Mouse (Mus musculus): ENCODE measurements around the gene Ap1s2. TPM values are rescaled to one million over a fixed set of nuclear protein-coding genes. Genes with fewer than 3 reads are reported as not detected.

Gene Ap1s2
- polyA plus RNA-seq, 1 experiment from 2014 or later = 69.3 TPM

- no peak overlapping the region for H3K4me2 ChIP-seq (replicated peaks)
- H3K9ac ChIP-seq (replicated peaks) = no peak overlapping the region
- no peak for ATAC-seq
Observed at GRCm38 (mm10) chrX:163981500-163981899, 72.7 kb downstream of the Ap1s2 start.

GRCm38 (mm10) chrX:163982129-163982528, 73.3 kb downstream of the Ap1s2 start:
- no peak overlapping the region for H3K4me2 ChIP-seq (replicated peaks)
- WGBS = 84% methylated on average over 6 of the region's 6 CpGs
- no peak for ATAC-seq
- H3K27me3 ChIP-seq = peaks cover 3% of the 10 kb centered on the region; the same call in 1 of the 2 replicates
- no peak overlapping the region for H3K27ac ChIP-seq
- no peaks in the 10 kb centered on the region for H3K4me1 ChIP-seq (replicated peaks)
- no peaks in the 10 kb centered on the region for H3K9me3 ChIP-seq
- no peak overlapping the region for H3K4me3 ChIP-seq (replicated peaks)
- H3K36me3 ChIP-seq = no peaks in the 10 kb centered on the region
- no peak overlapping the region for H3K9ac ChIP-seq (replicated peaks)

More at GRCm38 (mm10) chrX:163981500-163981899, 72.7 kb downstream of the Ap1s2 start:
- Histone ChIP-seq H3K27ac (no peak overlapping the region), H3K4me1 (replicated peaks) (no peaks in the 10 kb centered on the region), H3K27me3 (peaks cover 3% of the 10 kb centered on the region; the same call in 1 of the 2 replicates), H3K36me3 (no peaks in the 10 kb centered on the region), H3K4me3 (replicated peaks) (no peak overlapping the region), H3K9me3 (no peaks in the 10 kb centered on the region)
- 48% methylated on average over 4 of the region's 4 CpGs for WGBS

Other genes starting within 250 kb of the Ap1s2 start
- gene Rnf138rt1, start 147.7 kb upstream of the Ap1s2 start, polyA plus RNA-seq (2015; fragmentation: Nextera tagmentation; extraction: Ambion mirVana) = 1.9 and 2.2 TPM in 2 replicates
- 53.1 and 56.7 TPM in 2 replicates for gene Zrsr2, start 49.6 kb downstream of the Ap1s2 start, polyA plus RNA-seq (2015; fragmentation: Nextera tagmentation; extraction: Ambion mirVana)
- gene Car5b, start 119.0 kb downstream of the Ap1s2 start, polyA plus RNA-seq (2015; fragmentation: Nextera tagmentation; extraction: Ambion mirVana) = 0.30 and 0.31 TPM in 2 replicates
- 27.1 and 30.4 TPM in 2 replicates for gene Siah1b, start 167.5 kb downstream of the Ap1s2 start, polyA plus RNA-seq (2015; fragmentation: Nextera tagmentation; extraction: Ambion mirVana)
- gene Cltrn, start 179.8 kb downstream of the Ap1s2 start, polyA plus RNA-seq (2015; fragmentation: Nextera tagmentation; extraction: Ambion mirVana) = not detected in 2 replicates
- 0.05 and 0.18 TPM in 2 replicates for gene Ace2, start 230.3 kb downstream of the Ap1s2 start, polyA plus RNA-seq (2015; fragmentation: Nextera tagmentation; extraction: Ambion mirVana)